Mouse (Mus musculus) midbrain, embryonic 10.5 days (tissue): ENCODE data around the gene Scaf1. TPM values are rescaled to one million over a fixed set of nuclear protein-coding genes. Genes with fewer than 3 reads are reported as not detected.
A peak's percentile ranks its signal among the peaks of the same experiment; 100 is the strongest.

Experiments used
- DNase-seq: peaks from one replicate; pipeline ENCODE4 v3.0.0-alpha.2; 2017; ENCODE audit warnings: low spot score
- H3K27ac ChIP-seq: fragments of 300-500 bp; sonication (generic); replicated peaks from 2 replicates; pipeline ENCODE4 v1.5.1; 2016; ENCODE audit warnings: mild to moderate bottlenecking
- H3K27me3 ChIP-seq: fragments of 300-500 bp; sonication (generic); 2 replicates; pipeline ENCODE4 v1.6.1; 2016; ENCODE audit warnings: low read depth, mild to moderate bottlenecking; ENCODE audit not compliant: poor library complexity, severe bottlenecking
- H3K36me3 ChIP-seq: fragments of 300-500 bp; sonication (generic); 2 replicates; pipeline ENCODE4 v1.6.1; 2016; ENCODE audit warnings: mild to moderate bottlenecking, moderate library complexity
- H3K4me1 ChIP-seq: fragments of 300-500 bp; sonication (generic); 2 replicates; pipeline ENCODE4 v1.6.1; 2016
- H3K4me3 ChIP-seq: fragments of 300-500 bp; sonication (generic); 2 replicates; pipeline ENCODE4 v1.5.1; 2016; ENCODE audit warnings: mild to moderate bottlenecking, moderate library complexity
- H3K9me3 ChIP-seq: fragments of 300-500 bp; sonication (generic); replicated peaks from 2 replicates; pipeline ENCODE4 v1.6.1; 2016; ENCODE audit warnings: mild to moderate bottlenecking
- WGBS: fragments of 180-500 bp; shearing (Covaris S2); methylation state at CpG from one replicate; pipeline ENCODE4 v1.1.7; 2016; 5-methylcytosine and 5-hydroxymethylcytosine counted together
- polyA plus RNA-seq: library from polyadenylated mRNA; unstranded; fragments of >200 nt; fragmentation: Nextera tagmentation; extraction: Ambion mirVana; gene quantifications from 2 replicates; pipeline ENCODE4 v1.2.1, GENCODE M21; 2016

Scaf1 gene
- polyA plus RNA-seq, 1 experiment from 2014 or later, result 39.6 TPM

- WGBS, result under 1% methylated on average over 36 of the region's 36 CpGs
- H3K27me3 ChIP-seq, result no peaks in the 10 kb centered on the region
These were observed 45.9 kb downstream of the Scaf1 start for GRCm38 (mm10) chr7:44970231-44970691.

DNA sequence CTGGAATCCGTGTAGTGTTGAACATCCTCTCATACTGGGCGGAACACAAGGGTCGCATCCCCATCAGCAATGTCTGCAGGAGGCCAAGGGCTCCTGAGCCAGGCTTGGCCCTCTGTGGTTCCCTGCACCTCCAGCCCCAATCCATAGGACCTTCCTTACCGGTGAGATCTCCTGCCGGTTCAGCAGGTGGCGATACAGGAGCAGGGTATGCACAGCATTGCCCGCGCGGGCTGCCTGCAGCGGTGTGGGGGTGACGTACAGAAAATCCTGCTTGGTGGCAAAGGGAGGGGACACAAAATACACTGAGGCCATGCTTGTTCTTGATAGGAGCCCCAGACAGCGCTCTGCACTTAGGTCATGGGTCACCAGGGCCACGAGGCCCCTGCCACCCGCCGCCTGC is 49.5 kb downstream of the Scaf1 start:
- DNase-seq, result no peak
- WGBS, result 79% methylated on average over 15 of the region's 15 CpGs
- no peak overlapping the region for H3K27ac ChIP-seq
- no peak overlapping the region for H3K4me3 ChIP-seq
- H3K36me3 ChIP-seq, result peaks cover 52% of the 10 kb centered on the region
- peaks cover 23% of the 10 kb centered on the region for H3K4me1 ChIP-seq
- H3K9me3 ChIP-seq, result no peaks in the 10 kb centered on the region
- no peaks in the 10 kb centered on the region for H3K27me3 ChIP-seq

More at GRCm38 (mm10) chr7:44970231-44970691, 45.9 kb downstream of the Scaf1 start:
- peaks cover 56% of the 10 kb centered on the region for H3K4me1 ChIP-seq
- peak overlapping the region; percentile 67 for H3K4me3 ChIP-seq
- H3K27ac ChIP-seq, result peak overlapping the region; percentile 87
- no peaks in the 10 kb centered on the region for H3K9me3 ChIP-seq
- peak; percentile 94 for DNase-seq
- peaks cover 23% of the 10 kb centered on the region for H3K36me3 ChIP-seq

DNA sequence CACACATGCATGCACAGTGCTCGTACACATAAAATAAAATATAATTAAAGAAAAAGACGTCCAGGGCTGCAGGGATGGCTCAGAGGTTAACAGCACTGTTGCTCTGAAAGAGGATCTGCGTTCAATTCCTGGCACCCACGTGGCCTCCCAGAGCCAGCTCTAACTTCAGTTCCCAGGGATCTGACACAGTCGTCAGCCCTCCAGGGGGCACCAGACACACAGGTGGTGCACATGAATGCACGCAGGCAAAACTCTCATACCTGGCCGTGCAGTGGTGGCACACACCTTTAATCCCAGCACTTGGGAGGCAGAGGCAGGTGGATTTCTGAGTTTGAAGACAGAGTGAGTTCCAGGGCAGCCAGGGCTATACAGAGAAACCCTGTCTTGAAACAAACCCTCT is 50.2 kb downstream of the Scaf1 start:
- Histone ChIP-seq H3K9me3 (no peaks in the 10 kb centered on the region), H3K4me3 (no peak overlapping the region), H3K27ac (no peak overlapping the region), H3K36me3 (peaks cover 59% of the 10 kb centered on the region), H3K4me1 (peaks cover 16% of the 10 kb centered on the region), H3K27me3 (no peaks in the 10 kb centered on the region)
- WGBS, result 85% methylated on average over 7 of the region's 7 CpGs
- no peak for DNase-seq

GRCm38 (mm10) chr7:44964990-44965389 is 51.2 kb downstream of the Scaf1 start:
- Histone ChIP-seq H3K27ac (no peak overlapping the region), H3K36me3 (peaks cover 67% of the 10 kb centered on the region), H3K4me1 (peaks cover 6% of the 10 kb centered on the region; the same call in 1 of the 2 replicates), H3K27me3 (no peaks in the 10 kb centered on the region), H3K9me3 (no peaks in the 10 kb centered on the region), H3K4me3 (no peak overlapping the region)
- 95% methylated on average over 13 of the region's 13 CpGs for WGBS
- DNase-seq, result no peak

- H3K36me3 ChIP-seq, result peaks cover 75% of the 10 kb centered on the region
These were observed 53.3 kb downstream of the Scaf1 start for GRCm38 (mm10) chr7:44962831-44963230.

GRCm38 (mm10) chr7:44962337-44962736 is 53.8 kb downstream of the Scaf1 start:
- peaks cover 2% of the 10 kb centered on the region; the same call in 1 of the 2 replicates for H3K4me1 ChIP-seq
- peaks cover 73% of the 10 kb centered on the region for H3K36me3 ChIP-seq
- no peak for DNase-seq
- no peak overlapping the region for H3K27ac ChIP-seq
- H3K4me3 ChIP-seq, result no peak overlapping the region
- H3K9me3 ChIP-seq, result no peaks in the 10 kb centered on the region
- no peaks in the 10 kb centered on the region for H3K27me3 ChIP-seq
- 89% methylated on average over 8 of the region's 8 CpGs for WGBS

More at GRCm38 (mm10) chr7:44962831-44963230, 53.3 kb downstream of the Scaf1 start:
- Histone ChIP-seq H3K4me1 (no peaks in the 10 kb centered on the region), H3K9me3 (no peaks in the 10 kb centered on the region), H3K4me3 (no peak overlapping the region), H3K27me3 (no peaks in the 10 kb centered on the region), H3K27ac (no peak overlapping the region)
- DNase-seq, result no peak
- WGBS, result 94% methylated on average over 5 of the region's 5 CpGs

DNA sequence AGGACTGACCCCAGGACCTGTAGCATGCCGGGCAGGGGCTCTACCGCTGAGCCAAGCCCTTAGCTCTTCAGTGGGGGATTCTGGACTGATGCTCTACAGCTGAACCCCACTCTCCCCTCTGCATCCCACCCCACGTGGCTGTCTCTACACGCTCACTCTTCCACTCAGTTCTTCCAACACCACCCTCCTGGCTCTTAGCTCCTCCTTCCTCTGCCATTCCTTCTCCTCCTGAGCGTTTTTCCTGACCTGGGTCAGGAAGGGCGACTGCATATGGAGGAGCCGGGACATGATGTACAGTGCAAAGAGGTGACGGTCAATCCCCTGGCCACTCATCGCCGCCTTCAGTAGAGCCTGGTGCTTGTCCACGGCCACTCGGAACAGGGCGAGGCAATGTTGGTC is 55.7 kb downstream of the Scaf1 start:
- Histone ChIP-seq H3K27ac (no peak overlapping the region), H3K4me1 (peaks cover 8% of the 10 kb centered on the region; the same call in 1 of the 2 replicates), H3K36me3 (peaks cover 58% of the 10 kb centered on the region), H3K9me3 (no peaks in the 10 kb centered on the region), H3K27me3 (no peaks in the 10 kb centered on the region), H3K4me3 (no peak overlapping the region)
- no peak for DNase-seq
- WGBS, result 91% methylated on average over 13 of the region's 13 CpGs

DNA sequence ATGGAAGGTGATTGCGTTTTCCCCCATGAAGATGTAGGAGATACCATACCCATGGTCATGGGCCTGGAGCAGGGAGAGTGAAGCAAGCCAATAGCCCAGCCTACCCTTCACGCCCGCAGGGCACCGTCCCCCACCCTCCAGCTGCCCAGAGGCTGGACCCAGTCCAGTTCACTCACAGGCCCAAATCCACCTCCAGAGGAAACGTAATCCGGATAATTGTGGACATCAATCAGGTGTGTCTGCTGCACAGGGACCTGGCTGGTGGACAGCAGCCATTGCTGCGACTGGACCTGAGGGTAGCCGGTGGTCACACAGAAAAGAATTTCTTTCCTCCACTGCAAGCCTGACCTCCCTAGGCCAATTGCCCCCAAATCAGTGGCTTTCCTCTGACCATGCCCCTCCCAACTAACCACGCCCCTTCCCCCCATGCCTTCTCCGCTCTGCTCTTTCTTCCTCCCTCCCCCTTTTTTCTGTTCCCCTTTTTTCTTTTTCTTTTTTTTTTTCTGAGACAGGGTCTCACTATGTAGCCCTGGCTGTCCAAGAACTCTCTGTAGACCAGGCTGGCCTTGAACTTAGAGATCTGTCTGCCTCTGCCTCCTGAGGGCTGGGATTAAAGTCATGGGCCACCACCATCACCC is 56.2 kb downstream of the Scaf1 start:
- no peak for DNase-seq
- Histone ChIP-seq H3K4me3 (no peak overlapping the region), H3K9me3 (no peaks in the 10 kb centered on the region), H3K27ac (no peak overlapping the region), H3K36me3 (peaks cover 53% of the 10 kb centered on the region), H3K27me3 (no peaks in the 10 kb centered on the region), H3K4me1 (peaks cover 8% of the 10 kb centered on the region; the same call in 1 of the 2 replicates)
- WGBS, result 92% methylated on average over 10 of the region's 10 CpGs

- H3K4me1 ChIP-seq, result peaks cover 8% of the 10 kb centered on the region; the same call in 1 of the 2 replicates
- H3K9me3 ChIP-seq, result no peaks in the 10 kb centered on the region
- peaks cover 50% of the 10 kb centered on the region for H3K36me3 ChIP-seq
- H3K27me3 ChIP-seq, result 0 out of 2 replicates have a peak, but pooled peaks cover 1% of the 10 kb centered on the region
- DNase-seq, result no peak
- 83% methylated on average over 8 of the region's 8 CpGs for WGBS
- H3K27ac ChIP-seq, result no peak overlapping the region
- H3K4me3 ChIP-seq, result no peak overlapping the region
These were observed 56.9 kb downstream of the Scaf1 start for GRCm38 (mm10) chr7:44959281-44959680.

- H3K4me1 ChIP-seq, result peaks cover 8% of the 10 kb centered on the region; the same call in 1 of the 2 replicates
- 65% methylated on average over 7 of the region's 7 CpGs for WGBS
- H3K27ac ChIP-seq, result 0 out of 2 replicates have a peak overlapping the region, but pooled peaks have one; percentile 9
- H3K27me3 ChIP-seq, result 0 out of 2 replicates have a peak, but pooled peaks cover 8% of the 10 kb centered on the region
- DNase-seq, result no peak
- H3K36me3 ChIP-seq, result peaks cover 41% of the 10 kb centered on the region
- H3K4me3 ChIP-seq, result no peak overlapping the region; the same call in 1 of the 2 replicates
- H3K9me3 ChIP-seq, result no peaks in the 10 kb centered on the region
These were observed 58.0 kb downstream of the Scaf1 start for GRCm38 (mm10) chr7:44958208-44958607.

DNA sequence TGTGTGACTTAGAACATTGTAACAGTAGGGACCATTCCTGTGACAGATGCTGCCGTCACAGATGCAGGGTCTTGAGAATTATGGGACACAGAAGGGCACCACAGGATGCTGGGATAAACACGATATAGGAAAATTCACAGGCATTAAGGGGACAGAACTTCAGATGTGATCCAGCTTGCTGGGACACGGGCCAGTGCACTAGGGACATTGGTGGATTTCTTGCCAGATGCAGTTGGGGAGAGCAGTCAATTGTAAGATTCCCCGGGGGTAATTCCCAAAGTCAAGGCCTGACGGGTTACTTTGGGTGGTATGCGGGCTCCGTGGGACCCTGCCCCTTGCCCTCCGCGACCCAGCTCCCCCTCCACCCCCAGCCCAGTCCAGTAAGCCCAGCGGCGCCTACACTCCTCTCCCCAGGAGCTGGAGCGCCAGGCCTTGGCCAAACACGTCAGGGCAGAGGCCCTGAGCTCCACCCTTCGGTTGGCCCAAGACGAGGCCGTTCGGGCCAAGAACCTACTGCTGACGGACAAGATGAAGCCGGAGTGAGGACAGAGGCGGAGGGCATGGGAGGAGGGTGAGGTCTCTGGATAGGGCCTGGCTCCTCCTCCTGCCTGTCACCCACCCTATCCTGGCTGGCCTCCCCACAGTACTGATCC is 58.9 kb downstream of the Scaf1 start:
- Histone ChIP-seq H3K4me1 (peaks cover 17% of the 10 kb centered on the region), H3K4me3 (no peak overlapping the region), H3K9me3 (no peaks in the 10 kb centered on the region), H3K27me3 (peaks cover 11% of the 10 kb centered on the region; the same call in 1 of the 2 replicates), H3K27ac (0 out of 2 replicates have a peak overlapping the region, but pooled peaks have one; percentile 28), H3K36me3 (peaks cover 33% of the 10 kb centered on the region)
- no peak for DNase-seq
- 76% methylated on average over 20 of the region's 20 CpGs for WGBS

- 0 out of 2 replicates have a peak overlapping the region, but pooled peaks have one; percentile 25 for H3K27ac ChIP-seq
- 75% methylated on average over 6 of the region's 6 CpGs for WGBS
- H3K4me3 ChIP-seq, result no peak overlapping the region
- no peaks in the 10 kb centered on the region for H3K9me3 ChIP-seq
- peaks cover 28% of the 10 kb centered on the region for H3K4me1 ChIP-seq
- no peak for DNase-seq
- peaks cover 22% of the 10 kb centered on the region for H3K36me3 ChIP-seq
- H3K27me3 ChIP-seq, result peaks cover 21% of the 10 kb centered on the region
These were observed 59.9 kb downstream of the Scaf1 start for GRCm38 (mm10) chr7:44956266-44956665.

DNA sequence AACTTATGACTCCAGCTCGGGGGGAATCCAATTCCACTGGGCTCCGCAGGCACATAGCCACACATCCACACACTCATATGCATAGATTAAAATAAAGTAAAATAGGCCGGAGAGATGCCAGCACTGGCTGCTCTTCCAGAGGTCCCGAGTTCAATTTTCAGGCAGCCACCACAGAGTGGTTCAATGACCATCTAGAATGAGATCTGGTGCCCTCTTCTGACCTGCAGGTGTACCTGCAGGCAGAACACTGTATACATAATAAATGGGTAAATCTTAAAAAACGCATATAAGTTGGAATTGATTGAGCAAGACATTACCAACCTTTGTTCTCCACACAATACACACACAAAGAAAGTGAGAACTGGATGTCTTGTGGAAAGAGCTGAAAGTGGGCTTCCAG is 60.5 kb downstream of the Scaf1 start:
- H3K4me1 ChIP-seq, result peaks cover 29% of the 10 kb centered on the region
- H3K4me3 ChIP-seq, result no peak overlapping the region
- no peaks in the 10 kb centered on the region for H3K9me3 ChIP-seq
- peaks cover 16% of the 10 kb centered on the region for H3K36me3 ChIP-seq
- WGBS, result 60% methylated on average over 5 of the region's 5 CpGs
- no peak overlapping the region for H3K27ac ChIP-seq
- DNase-seq, result no peak
- peaks cover 28% of the 10 kb centered on the region for H3K27me3 ChIP-seq
